Mouse (Mus musculus) embryonic facial prominence, embryonic 11.5 days (tissue): ENCODE results near the gene Tmem138. TPM values are rescaled to one million over a fixed set of nuclear protein-coding genes. Genes with fewer than 3 reads are reported as not detected.
A peak's percentile ranks its signal among the peaks of the same experiment; 100 is the strongest.

Experiments used
- ATAC-seq: fragments of 200-750 bp; cut with Nextera tagmentation; replicated peaks from 2 replicates; pipeline ENCODE4 v1.8.0; 2017; ENCODE audit warnings: low read depth; ENCODE audit not compliant: insufficient number of reproducible peaks, low FRiP score, low TSS enrichment
- DNase-seq: peaks from one replicate; pipeline ENCODE4 v3.0.0-alpha.2; 2015; ENCODE audit warnings: low spot score
- H3K27ac ChIP-seq: fragments of 300-500 bp; sonication (generic); replicated peaks from 2 replicates; pipeline ENCODE4 v1.5.1; 2014; ENCODE audit warnings: mild to moderate bottlenecking, low read depth, low read length, control low read depth
- H3K27me3 ChIP-seq: fragments of 300-500 bp; sonication (generic); 2 replicates; pipeline ENCODE4 v1.6.1; 2014; ENCODE audit warnings: mild to moderate bottlenecking, low read length, moderate library complexity, mixed read lengths; ENCODE audit not compliant: control insufficient read depth, insufficient read depth
- H3K36me3 ChIP-seq: fragments of 300-500 bp; sonication (generic); replicated peaks from 2 replicates; pipeline ENCODE4 v1.6.1; 2014; ENCODE audit warnings: low read depth, mild to moderate bottlenecking, low read length, moderate library complexity, mixed read lengths; ENCODE audit not compliant: control insufficient read depth, insufficient read depth
- H3K4me1 ChIP-seq: fragments of 300-500 bp; sonication (generic); 2 replicates; pipeline ENCODE4 v1.6.1; 2014; ENCODE audit warnings: low read length, mixed read lengths; ENCODE audit not compliant: control insufficient read depth, insufficient read depth
- H3K4me2 ChIP-seq: fragments of 300-500 bp; sonication (generic); 2 replicates; pipeline ENCODE4 v1.6.1; 2014; ENCODE audit warnings: low read depth, mild to moderate bottlenecking, control low read depth, low read length, moderate library complexity
- H3K4me3 ChIP-seq: fragments of 300-500 bp; sonication (generic); 2 replicates; pipeline ENCODE4 v1.5.1; 2014; ENCODE audit warnings: low read depth, low read length, control low read depth
- H3K9ac ChIP-seq: fragments of 300-500 bp; sonication (generic); replicated peaks from 2 replicates; pipeline ENCODE4 v1.6.1; 2014; ENCODE audit warnings: mild to moderate bottlenecking, control low read depth, low read length
- H3K9me3 ChIP-seq: fragments of 300-500 bp; sonication (generic); replicated peaks from 2 replicates; pipeline ENCODE4 v1.6.1; 2016; ENCODE audit warnings: mild to moderate bottlenecking, low read length, inconsistent platforms, mixed read lengths; ENCODE audit not compliant: control insufficient read depth
- WGBS: fragments of 180-500 bp; shearing (Covaris S2); extraction: QIAGEN DNeasy Blood & Tissue Kit; methylation state at CpG from one replicate; pipeline ENCODE4 v1.1.7; 2014; 5-methylcytosine and 5-hydroxymethylcytosine counted together
- polyA plus RNA-seq: library from polyadenylated mRNA; unstranded; fragments of >200 nt; fragmentation: Nextera tagmentation; extraction: Ambion mirVana; gene quantifications from 2 replicates; pipeline ENCODE4 v1.2.1, GENCODE M21; 2014

The Tmem138 gene
- polyA plus RNA-seq, 1 experiment from 2014 or later, result 48.8 TPM

DNA sequence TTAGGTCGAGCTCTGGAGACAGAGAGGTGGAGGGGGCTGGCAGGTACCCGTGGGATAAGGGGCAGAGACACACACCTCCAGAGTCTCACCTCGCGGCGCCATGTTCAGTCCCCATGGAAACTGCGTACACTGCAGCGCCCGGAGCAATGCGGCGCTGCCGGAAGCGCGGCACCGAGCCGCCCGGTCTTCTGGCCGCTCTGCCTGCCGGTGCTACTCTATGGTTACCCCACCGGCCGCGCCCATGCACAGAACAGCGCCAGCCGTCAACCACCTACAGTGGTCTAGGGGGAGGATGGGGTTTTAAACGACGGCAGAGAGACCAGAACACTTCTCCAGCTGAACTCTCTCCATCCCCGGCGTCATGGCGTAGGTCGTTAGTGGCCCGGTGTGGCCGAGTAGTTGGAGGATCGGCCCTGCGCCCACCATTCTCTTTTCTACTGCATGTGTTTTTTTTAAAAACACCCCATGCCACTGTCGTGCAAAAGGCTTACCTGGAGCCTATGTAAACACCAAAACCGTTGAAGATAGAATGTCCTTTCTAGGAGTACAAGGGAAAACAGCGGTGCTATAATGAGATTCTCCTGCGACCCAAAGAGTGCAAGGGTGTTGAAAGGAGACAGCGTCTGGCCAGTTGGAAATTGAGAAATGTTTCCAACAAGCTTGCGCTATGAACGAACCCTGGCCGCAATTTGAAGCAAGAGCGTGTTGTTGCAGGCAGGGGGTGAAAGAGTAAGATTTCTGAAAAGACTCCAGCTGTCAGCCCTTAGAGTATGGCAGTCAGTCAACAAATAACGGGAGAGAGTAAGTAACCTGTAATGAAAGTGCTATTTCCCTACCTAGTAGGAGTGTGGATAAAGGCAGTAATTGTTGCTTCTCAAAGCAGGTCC, 21.3 kb downstream of the Tmem138 start, which contains the start of gene Tmem216:
Tmem216 (minus strand) TSS at position 615 of the 887 bp plus-strand sequence.
- peak within 1 kb of the TSS; percentile 66 for H3K4me3 ChIP-seq
- H3K9ac ChIP-seq, result peak within 1 kb of the TSS; percentile 68
- no peaks in the 10 kb centered on the region for H3K36me3 ChIP-seq
- ATAC-seq (peak; percentile 99), DNase-seq (peak; percentile 89)
- H3K9me3 ChIP-seq, result no peaks in the 10 kb centered on the region
- H3K27ac ChIP-seq, result peak within 1 kb of the TSS; percentile 38; the same call in 1 of the 2 replicates
- H3K4me2 ChIP-seq, result peak within 1 kb of the TSS; percentile 73
- no peaks in the 10 kb centered on the region for H3K4me1 ChIP-seq
- H3K27me3 ChIP-seq, result no peaks in the 10 kb centered on the region
- WGBS, result 2% methylated on average over 43 of the region's 43 CpGs

- Histone ChIP-seq H3K36me3 (peaks cover 9% of the 10 kb centered on the region), H3K27ac (no peak overlapping the region), H3K9me3 (no peaks in the 10 kb centered on the region), H3K4me1 (no peaks in the 10 kb centered on the region), H3K4me2 (no peak overlapping the region), H3K4me3 (no peak overlapping the region), H3K27me3 (no peaks in the 10 kb centered on the region), H3K9ac (no peak overlapping the region)
- ATAC-seq (no peak), DNase-seq (no peak)
- 96% methylated on average over 5 of the region's 5 CpGs for WGBS
These were observed 37.7 kb downstream of the Tmem138 start for GRCm38 (mm10) chr19:10539454-10539853.

DNA sequence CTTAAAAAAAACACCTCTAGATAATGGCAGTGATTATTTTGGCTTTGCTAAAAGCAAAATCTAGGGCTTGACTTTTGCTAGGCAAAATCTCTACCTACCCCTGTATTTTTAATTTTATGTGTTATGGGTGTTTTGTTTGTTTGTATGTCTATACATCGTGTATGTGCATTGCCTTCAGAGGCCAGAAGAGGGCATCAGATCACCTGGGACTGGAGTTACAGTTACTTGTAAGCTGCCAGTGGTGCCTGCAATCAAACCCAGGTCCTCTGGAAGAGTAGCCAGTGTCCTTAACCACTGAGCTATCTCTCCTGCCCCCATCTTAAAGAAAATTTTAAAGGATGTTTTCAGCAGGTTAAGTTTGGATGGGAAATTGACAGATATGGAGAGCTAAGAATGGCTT, 47.1 kb downstream of the Tmem138 start:
- Histone ChIP-seq H3K27me3 (no peaks in the 10 kb centered on the region), H3K4me3 (no peak overlapping the region), H3K4me2 (no peak overlapping the region), H3K9ac (no peak overlapping the region), H3K4me1 (no peaks in the 10 kb centered on the region), H3K9me3 (no peaks in the 10 kb centered on the region), H3K27ac (no peak overlapping the region), H3K36me3 (peaks cover 7% of the 10 kb centered on the region)
- 100% methylated on average over 1 of the region's 1 CpGs for WGBS
- DNase-seq, result no peak
- ATAC-seq, result no peak

GRCm38 (mm10) chr19:10525910-10526309, 51.3 kb downstream of the Tmem138 start, which contains the start of gene Sdhaf2:
Sdhaf2 (minus strand) TSS chr19:10526142.
- Histone ChIP-seq H3K9ac (peak within 1 kb of the TSS; percentile 98), H3K4me2 (peak within 1 kb of the TSS; percentile 76), H3K27me3 (no peaks in the 10 kb centered on the region), H3K4me1 (no peaks in the 10 kb centered on the region), H3K9me3 (no peaks in the 10 kb centered on the region), H3K4me3 (peak within 1 kb of the TSS; percentile 98), H3K27ac (peak within 1 kb of the TSS; percentile 96), H3K36me3 (0 out of 2 replicates have a peak, but pooled peaks cover 3% of the 10 kb centered on the region)
- ATAC-seq (peak; percentile 1; the same call in 1 of the 2 replicates), DNase-seq (peak; percentile 84)
- 0% methylated on average over 11 of the region's 11 CpGs for WGBS

- under 1% methylated on average over 66 of the region's 93 CpGs for WGBS
- peak within 1 kb of the TSS; percentile 96 for H3K27ac ChIP-seq
- ATAC-seq (peak; percentile 92), DNase-seq (peak; percentile 97)
- 0 out of 2 replicates have a peak, but pooled peaks cover 3% of the 10 kb centered on the region for H3K36me3 ChIP-seq
- no peaks in the 10 kb centered on the region for H3K9me3 ChIP-seq
- no peaks in the 10 kb centered on the region for H3K4me1 ChIP-seq
- H3K9ac ChIP-seq, result peak within 1 kb of the TSS; percentile 98
- H3K4me2 ChIP-seq, result peak within 1 kb of the TSS; percentile 76
- no peaks in the 10 kb centered on the region for H3K27me3 ChIP-seq
- peak within 1 kb of the TSS; percentile 98 for H3K4me3 ChIP-seq
These were observed 51.9 kb downstream of the Tmem138 start, which contains the start of gene Cpsf7 for GRCm38 (mm10) chr19:10525106-10525901. Cpsf7 (plus strand) TSS chr19:10525266.

- WGBS, result under 1% methylated on average over 19 of the region's 19 CpGs
These were observed 52.4 kb downstream of the Tmem138 start for GRCm38 (mm10) chr19:10524784-10525105.

DNA sequence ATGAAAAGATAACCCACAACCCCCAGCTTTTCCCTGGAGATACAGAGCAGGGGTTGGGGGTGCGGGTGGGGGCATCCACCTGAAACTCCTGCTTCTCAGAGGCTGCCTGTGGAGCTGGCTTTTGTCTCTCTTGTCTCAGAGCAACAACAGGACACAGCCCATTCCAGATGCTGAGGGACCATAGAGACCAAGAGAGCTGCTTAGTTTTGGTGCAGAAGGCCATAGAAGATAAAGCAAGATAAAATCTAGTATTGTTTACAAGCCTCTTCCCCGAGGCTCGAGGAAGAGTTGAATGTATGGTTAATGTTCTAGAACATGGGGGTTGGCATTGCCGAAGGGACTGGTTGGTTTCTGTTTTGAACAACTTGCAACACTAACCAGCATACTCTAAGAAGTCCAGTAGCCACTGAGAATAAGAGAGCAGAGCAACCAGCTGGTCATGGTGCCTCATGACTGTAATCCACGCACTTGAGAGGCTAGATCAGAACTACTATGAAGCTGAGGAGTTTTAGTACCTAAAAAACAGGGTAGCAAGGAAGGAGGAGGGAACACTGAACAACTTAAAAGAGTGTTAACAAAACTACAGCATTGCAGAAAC, 53.6 kb downstream of the Tmem138 start:
- 86% methylated on average over 5 of the region's 5 CpGs for WGBS
- Histone ChIP-seq H3K36me3 (no peaks in the 10 kb centered on the region), H3K27ac (no peak overlapping the region), H3K4me2 (no peak overlapping the region), H3K9me3 (no peaks in the 10 kb centered on the region), H3K4me3 (no peak overlapping the region), H3K4me1 (no peaks in the 10 kb centered on the region), H3K9ac (no peak overlapping the region), H3K27me3 (no peaks in the 10 kb centered on the region)
- no peak for ATAC-seq
- DNase-seq, result no peak

More at GRCm38 (mm10) chr19:10524784-10525105, 52.4 kb downstream of the Tmem138 start:
- Histone ChIP-seq H3K4me3 (peak overlapping the region; percentile 98), H3K4me2 (peak overlapping the region; percentile 76), H3K4me1 (no peaks in the 10 kb centered on the region), H3K9me3 (no peaks in the 10 kb centered on the region), H3K27me3 (no peaks in the 10 kb centered on the region), H3K9ac (peak overlapping the region; percentile 98), H3K27ac (peak overlapping the region; percentile 96), H3K36me3 (no peaks in the 10 kb centered on the region)
- ATAC-seq (no peak; the same call in 1 of the 2 replicates), DNase-seq (no peak)
